Mouse (Mus musculus): ENCODE results near the gene Hdac4.

GRCm38 (mm10) chr1:91931196-91931595 is 264.3 kb downstream of the Hdac4 start:
- TF ChIP-seq CTCF (IDR thresholded peaks at IDR 0.05; ENCODE audit: low read depth) (no peak), EP300 (IDR thresholded peaks at IDR 0.05; ENCODE audit: low read depth) (no peak)

Measured in liver, postnatal 0 days (tissue).